Mouse (Mus musculus) limb, embryonic 11.5 days (tissue): ENCODE results near the gene Grsf1. TPM values are rescaled to one million over a fixed set of nuclear protein-coding genes. Genes with fewer than 3 reads are reported as not detected.

Experiments used
- ATAC-seq: fragments of 200-750 bp; cut with Nextera tagmentation; 2 replicates; pipeline ENCODE4 v1.8.0; 2017; ENCODE audit warnings: low read depth; ENCODE audit not compliant: insufficient number of reproducible peaks, low FRiP score, low TSS enrichment
- DNase-seq: peaks from one replicate; pipeline ENCODE4 v3.0.0-alpha.2; 2015; ENCODE audit warnings: low spot score
- H3K27ac ChIP-seq: fragments of 300-500 bp; sonication (generic); replicated peaks from 2 replicates; pipeline ENCODE4 v1.5.1; 2014; ENCODE audit warnings: low read depth, mild to moderate bottlenecking, low read length
- H3K27me3 ChIP-seq: fragments of 300-500 bp; sonication (generic); 2 replicates; pipeline ENCODE4 v1.6.1; 2014; ENCODE audit warnings: mild to moderate bottlenecking, low read length, mixed read lengths; ENCODE audit not compliant: control insufficient read depth, insufficient read depth
- H3K36me3 ChIP-seq: fragments of 300-500 bp; sonication (generic); 2 replicates; pipeline ENCODE4 v1.6.1; 2014; ENCODE audit warnings: mild to moderate bottlenecking, low read length, moderate library complexity, mixed read lengths; ENCODE audit not compliant: control insufficient read depth, insufficient read depth
- H3K4me1 ChIP-seq: fragments of 300-500 bp; sonication (generic); 2 replicates; pipeline ENCODE4 v1.6.1; 2014; ENCODE audit warnings: low read length, mixed read lengths; ENCODE audit not compliant: control insufficient read depth, insufficient read depth
- H3K4me2 ChIP-seq: fragments of 300-500 bp; sonication (generic); 2 replicates; pipeline ENCODE4 v1.6.1; 2014; ENCODE audit warnings: low read depth, mild to moderate bottlenecking, moderate library complexity; ENCODE audit not compliant: severe bottlenecking
- H3K4me3 ChIP-seq: fragments of 300-500 bp; sonication (generic); 2 replicates; pipeline ENCODE4 v1.5.1; 2014; ENCODE audit warnings: low read depth, low read length
- H3K9ac ChIP-seq: fragments of 300-500 bp; sonication (generic); 2 replicates; pipeline ENCODE4 v1.6.1; 2014; ENCODE audit warnings: mild to moderate bottlenecking, low read length
- H3K9me3 ChIP-seq: fragments of 300-500 bp; sonication (generic); 2 replicates; pipeline ENCODE4 v1.6.1; 2016; ENCODE audit warnings: low read length; ENCODE audit not compliant: control insufficient read depth
- WGBS: fragments of 180-500 bp; shearing (Covaris S2); extraction: QIAGEN DNeasy Blood & Tissue Kit; methylation state at CpG from one replicate; pipeline ENCODE4 v1.1.7; 2014; 5-methylcytosine and 5-hydroxymethylcytosine counted together
- polyA plus RNA-seq: library from polyadenylated mRNA; unstranded; fragments of >200 nt; fragmentation: Nextera tagmentation; extraction: Ambion mirVana; gene quantifications from 2 replicates; pipeline ENCODE4 v1.2.1, GENCODE M21; 2014

Grsf1 gene
- polyA plus RNA-seq, 1 experiment from 2014 or later = 74.7 TPM

GRCm38 (mm10) chr5:88630883-88631282 is 45.1 kb downstream of the Grsf1 start:
- Histone ChIP-seq H3K4me2 (no peak overlapping the region), H3K36me3 (no peaks in the 10 kb centered on the region), H3K4me1 (no peaks in the 10 kb centered on the region), H3K9me3 (no peaks in the 10 kb centered on the region), H3K27ac (no peak overlapping the region), H3K27me3 (no peaks in the 10 kb centered on the region), H3K4me3 (no peak overlapping the region), H3K9ac (no peak overlapping the region)
- 76% methylated on average over 3 of the region's 3 CpGs for WGBS
- ATAC-seq (no peak), DNase-seq (no peak)

- Histone ChIP-seq H3K4me2 (no peak overlapping the region), H3K4me3 (no peak overlapping the region), H3K9ac (no peak overlapping the region), H3K27me3 (no peaks in the 10 kb centered on the region), H3K4me1 (no peaks in the 10 kb centered on the region), H3K9me3 (no peaks in the 10 kb centered on the region), H3K36me3 (no peaks in the 10 kb centered on the region), H3K27ac (no peak overlapping the region)
- ATAC-seq (no peak), DNase-seq (no peak)
- 86% methylated on average over 8 of the region's 8 CpGs for WGBS
Measured at GRCm38 (mm10) chr5:88629987-88630386, 46.0 kb downstream of the Grsf1 start.

GRCm38 (mm10) chr5:88629125-88629524 is 46.8 kb downstream of the Grsf1 start:
- no peaks in the 10 kb centered on the region for H3K4me1 ChIP-seq
- no peaks in the 10 kb centered on the region for H3K27me3 ChIP-seq
- no peak overlapping the region for H3K27ac ChIP-seq
- no peaks in the 10 kb centered on the region for H3K36me3 ChIP-seq
- no peak overlapping the region for H3K9ac ChIP-seq
- no peak overlapping the region for H3K4me2 ChIP-seq
- WGBS = 40% methylated on average over 11 of the region's 11 CpGs
- H3K9me3 ChIP-seq = no peaks in the 10 kb centered on the region
- H3K4me3 ChIP-seq = no peak overlapping the region
- peak; percentile 36 for DNase-seq
- ATAC-seq = 0 out of 2 replicates have a peak, but pooled peaks have one; percentile 22

GRCm38 (mm10) chr5:88627545-88627944 is 48.4 kb downstream of the Grsf1 start:
- no peaks in the 10 kb centered on the region for H3K36me3 ChIP-seq
- no peak overlapping the region for H3K4me2 ChIP-seq
- DNase-seq (no peak), ATAC-seq (no peak)
- 84% methylated on average over 4 of the region's 4 CpGs for WGBS
- H3K9me3 ChIP-seq = no peaks in the 10 kb centered on the region
- no peak overlapping the region for H3K9ac ChIP-seq
- H3K4me3 ChIP-seq = no peak overlapping the region
- H3K27me3 ChIP-seq = no peaks in the 10 kb centered on the region
- H3K27ac ChIP-seq = no peak overlapping the region
- no peaks in the 10 kb centered on the region for H3K4me1 ChIP-seq

GRCm38 (mm10) chr5:88616988-88617387 is 59.0 kb downstream of the Grsf1 start:
- H3K4me3 ChIP-seq = no peak overlapping the region
- 0 out of 2 replicates have a peak, but pooled peaks cover 3% of the 10 kb centered on the region for H3K36me3 ChIP-seq
- 85% methylated on average over 4 of the region's 4 CpGs for WGBS
- no peaks in the 10 kb centered on the region for H3K27me3 ChIP-seq
- no peaks in the 10 kb centered on the region for H3K9me3 ChIP-seq
- H3K4me2 ChIP-seq = no peak overlapping the region
- no peak overlapping the region for H3K27ac ChIP-seq
- no peak overlapping the region for H3K9ac ChIP-seq
- no peak for ATAC-seq
- DNase-seq = no peak
- no peaks in the 10 kb centered on the region for H3K4me1 ChIP-seq

- no peak overlapping the region for H3K27ac ChIP-seq
- ATAC-seq (no peak), DNase-seq (no peak)
- 84% methylated on average over 1 of the region's 1 CpGs for WGBS
- H3K4me1 ChIP-seq = no peaks in the 10 kb centered on the region
- no peak overlapping the region for H3K9ac ChIP-seq
- H3K36me3 ChIP-seq = no peaks in the 10 kb centered on the region
- no peaks in the 10 kb centered on the region for H3K9me3 ChIP-seq
- no peaks in the 10 kb centered on the region for H3K27me3 ChIP-seq
- no peak overlapping the region for H3K4me3 ChIP-seq
- H3K4me2 ChIP-seq = no peak overlapping the region
Measured at GRCm38 (mm10) chr5:88614129-88614528, 61.8 kb downstream of the Grsf1 start.

Other genes starting within 250 kb of the Grsf1 start
- gene Ambn, start 220.2 kb downstream of the Grsf1 start, polyA plus RNA-seq = 0.51 and 1.1 TPM in 2 replicates
- 0.03 and 0.24 TPM in 2 replicates for gene Enam, start 188.2 kb downstream of the Grsf1 start, polyA plus RNA-seq
- 0.17 TPM in 1 of 2 replicates, not detected in the other for gene Jchain, start 148.3 kb downstream of the Grsf1 start, polyA plus RNA-seq
- 86.4 and 95.8 TPM in 2 replicates for gene Utp3, start 121.7 kb downstream of the Grsf1 start, polyA plus RNA-seq
- 9.9 and 11.1 TPM in 2 replicates for gene Rufy3, start 111.1 kb downstream of the Grsf1 start, polyA plus RNA-seq
- 12.5 and 17.0 TPM in 2 replicates for gene Mob1b, start 44.7 kb upstream of the Grsf1 start, polyA plus RNA-seq
- 93.3 and 95.1 TPM in 2 replicates for gene Dck, start 88.8 kb upstream of the Grsf1 start, polyA plus RNA-seq
- 1.7 and 1.9 TPM in 2 replicates for gene Slc4a4, start 210.6 kb upstream of the Grsf1 start, polyA plus RNA-seq